ENCODE assay signal across 21 mouse cellular contexts in the genomic region with DNA sequence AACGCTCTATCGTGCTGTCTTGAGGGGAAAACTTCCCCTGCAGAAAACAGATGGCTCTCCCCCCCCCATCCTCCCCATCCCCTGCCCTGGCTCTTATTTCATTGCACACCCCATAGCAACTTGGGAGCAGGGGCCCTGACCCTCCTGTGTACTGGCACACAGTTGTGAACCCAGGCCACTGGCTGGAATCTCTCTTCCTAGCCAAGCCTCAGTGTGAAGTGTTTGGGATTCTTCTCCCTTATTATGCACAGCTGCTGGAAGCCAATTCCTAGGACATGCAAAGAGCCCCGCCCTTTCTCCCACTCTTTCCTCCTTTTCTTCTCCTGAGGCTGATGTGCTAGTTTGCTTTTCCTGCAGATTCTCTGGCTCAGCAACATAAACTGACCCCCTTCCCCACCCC. TPM values are rescaled to one million over a fixed set of nuclear protein-coding genes. Genes with fewer than 3 reads are reported as not detected.
DNase-seq lines count a peak whose midpoint lies in the region; ATAC-seq and TF ChIP-seq lines count a peak whose summit lies in the region.
"Had no signal": no experiment of that assay in that cellular context is flagged by ENCODE, and none has a peak within 500 bp of the region (broad histone marks: within the 10 kb centered on the region; RNA-seq: fewer than 3 reads in every experiment).

No protein-coding gene starts in this region.

- 51% methylated on average over 3 of the region's 3 CpGs for WGBS in limb, embryonic 12.5 days
- WGBS in limb, embryonic 10.5 days = 68% methylated on average over 3 of the region's 3 CpGs
- 59% methylated on average over 3 of the region's 3 CpGs for WGBS in limb, embryonic 14.5 days
- WGBS in liver, postnatal 0 days (ENCODE audit: insufficient replicate concordance) = 63% methylated on average over 3 of the region's 3 CpGs

- H3K4me2 ChIP-seq in limb, embryonic 12.5 days = no peak overlapping the region
- H3K4me2 ChIP-seq in limb, embryonic 14.5 days (replicated peaks; ENCODE audit: low read depth, low read length, severe bottlenecking) = no peak overlapping the region
- H3K4me2 ChIP-seq in liver, postnatal 0 days (ENCODE audit: low read depth, low read length) = no peak overlapping the region
- H3K4me2 ChIP-seq: forebrain, embryonic 15.5 days; heart, embryonic 13.5 days; hindbrain, embryonic 12.5 days; intestine, embryonic 15.5 days had no signal

- peaks cover 14% of the 10 kb centered on the region for H3K4me1 ChIP-seq in limb, embryonic 12.5 days (replicated peaks)
- H3K4me1 ChIP-seq in limb, embryonic 10.5 days = peaks cover 10% of the 10 kb centered on the region; the same call in 1 of the 2 replicates
- H3K4me1 ChIP-seq in limb, embryonic 14.5 days (ENCODE audit: control insufficient read depth, insufficient read depth, low read length) = no peaks in the 10 kb centered on the region; the same call in 1 of the 2 replicates
- H3K4me1 ChIP-seq in liver, postnatal 0 days (ENCODE audit: insufficient read depth) = no peaks in the 10 kb centered on the region
- H3K4me1 ChIP-seq: hindbrain, embryonic 12.5 days had no signal

- no peak overlapping the region for H3K9ac ChIP-seq in limb, embryonic 12.5 days (replicated peaks)
- H3K9ac ChIP-seq in limb, embryonic 14.5 days (ENCODE audit: low read depth, low read length, severe bottlenecking) = no peak overlapping the region
- no peak overlapping the region for H3K9ac ChIP-seq in liver, postnatal 0 days (replicated peaks)
- H3K9ac ChIP-seq: forebrain, embryonic 15.5 days; heart, embryonic 13.5 days; hindbrain, embryonic 12.5 days; intestine, embryonic 15.5 days had no signal

- no peaks in the 10 kb centered on the region for H3K36me3 ChIP-seq in limb, embryonic 12.5 days
- no peaks in the 10 kb centered on the region for H3K36me3 ChIP-seq in limb, embryonic 10.5 days
- no peaks in the 10 kb centered on the region for H3K36me3 ChIP-seq in limb, embryonic 14.5 days (ENCODE audit: control insufficient read depth, insufficient read depth, low read length)
- no peaks in the 10 kb centered on the region for H3K36me3 ChIP-seq in liver, postnatal 0 days (replicated peaks; ENCODE audit: insufficient read depth, low read length)
- H3K36me3 ChIP-seq: forebrain, embryonic 15.5 days; G1E; heart, embryonic 13.5 days; hindbrain, embryonic 12.5 days; intestine, embryonic 15.5 days had no signal

- no peak for DNase-seq in limb, embryonic 10.5 days (ENCODE audit: low spot score)
- peak; percentile 29 for DNase-seq in ES-CJ7 (ENCODE audit: low read depth, low spot score)
- DNase-seq in R1 (ENCODE audit: low read depth, low spot score) = peak; percentile 86
- peak; percentile 23 for DNase-seq in limb, embryonic 14.5 days (ENCODE audit: low spot score)
- DNase-seq in liver, postnatal 0 days = no peak
- DNase-seq: adrenal gland, adult 2 months; adrenal gland, postnatal 36 days; cerebellum, adult 11 months; cerebellum, adult 9-10 months; cerebellum, postnatal 36 days; gastrocnemius, postnatal 36 days; heart, adult 11 months; heart, postnatal 36 days had no signal

- ATAC-seq in limb, embryonic 12.5 days (ENCODE audit: insufficient number of reproducible peaks, insufficient read depth, low FRiP score, low TSS enrichment, low read depth) = 0 out of 2 replicates have a peak, but pooled peaks have one; percentile 20
- ATAC-seq in limb, embryonic 14.5 days (ENCODE audit: low FRiP score, low read depth) = peak; percentile 23; the same call in 1 of the 2 replicates
- no peak for ATAC-seq in liver, postnatal 0 days
- ATAC-seq: forebrain, embryonic 15.5 days; hindbrain, postnatal 0 days; intestine, embryonic 15.5 days had no signal

- H3K4me3 ChIP-seq in limb, embryonic 12.5 days (replicated peaks) = no peak overlapping the region
- no peak overlapping the region for H3K4me3 ChIP-seq in limb, embryonic 10.5 days
- no peak overlapping the region for H3K4me3 ChIP-seq in limb, embryonic 14.5 days (replicated peaks; ENCODE audit: low read length)
- H3K4me3 ChIP-seq in liver, postnatal 0 days (ENCODE audit: low read depth, low read length) = no peak overlapping the region
- H3K4me3 ChIP-seq: forebrain, embryonic 15.5 days; heart, embryonic 13.5 days; hindbrain, embryonic 12.5 days; intestine, embryonic 15.5 days had no signal

- no peak for TF ChIP-seq POLR2A in limb, embryonic 14.5 days (IDR thresholded peaks at IDR 0.05; ENCODE audit: borderline replicate concordance, extremely low read depth, insufficient read depth, insufficient read length)

- no peak for TF ChIP-seq CTCF in liver, postnatal 0 days (IDR thresholded peaks at IDR 0.05; ENCODE audit: low read depth)

- no peak for TF ChIP-seq EP300 in liver, postnatal 0 days (IDR thresholded peaks at IDR 0.05; ENCODE audit: low read depth)

- H3K9me3 ChIP-seq in limb, embryonic 12.5 days = no peaks in the 10 kb centered on the region
- no peaks in the 10 kb centered on the region for H3K9me3 ChIP-seq in limb, embryonic 10.5 days (replicated peaks)
- H3K9me3 ChIP-seq in limb, embryonic 14.5 days (ENCODE audit: control insufficient read depth, low read length) = no peaks in the 10 kb centered on the region
- no peaks in the 10 kb centered on the region for H3K9me3 ChIP-seq in liver, postnatal 0 days (ENCODE audit: low read length)
- H3K9me3 ChIP-seq: forebrain, embryonic 15.5 days; heart, embryonic 13.5 days; hindbrain, embryonic 12.5 days; intestine, embryonic 15.5 days had no signal

- H3K27ac ChIP-seq in limb, embryonic 12.5 days = no peak overlapping the region
- no peak overlapping the region for H3K27ac ChIP-seq in limb, embryonic 10.5 days
- H3K27ac ChIP-seq in limb, embryonic 14.5 days (replicated peaks; ENCODE audit: low read depth, low read length) = no peak overlapping the region
- no peak overlapping the region for H3K27ac ChIP-seq in liver, postnatal 0 days (ENCODE audit: low read depth)
- H3K27ac ChIP-seq: forebrain, embryonic 15.5 days; heart, embryonic 13.5 days; hindbrain, embryonic 12.5 days; hindbrain, postnatal 0 days; intestine, embryonic 15.5 days had no signal

- H3K27me3 ChIP-seq in limb, embryonic 12.5 days = peaks cover 10% of the 10 kb centered on the region
- 0 out of 2 replicates have a peak, but pooled peaks cover 5% of the 10 kb centered on the region for H3K27me3 ChIP-seq in limb, embryonic 10.5 days (ENCODE audit: low read depth, poor library complexity, severe bottlenecking)
- no peaks in the 10 kb centered on the region for H3K27me3 ChIP-seq in limb, embryonic 14.5 days (ENCODE audit: control insufficient read depth, insufficient read depth, low read length)
- no peaks in the 10 kb centered on the region for H3K27me3 ChIP-seq in liver, postnatal 0 days (ENCODE audit: insufficient read depth, low read length)
- H3K27me3 ChIP-seq: forebrain, embryonic 15.5 days; hindbrain, embryonic 12.5 days; intestine, embryonic 15.5 days had no signal

RNA-seq across cellular contexts. Expression of gene Ankfn1, which starts 1.4 kb away (rescaled TPM):
- polyA plus RNA-seq in limb, embryonic 12.5 days (2016; fragmentation: Nextera tagmentation; extraction: Ambion mirVana) = 0.15 and 0.53 TPM in 2 replicates
- polyA plus RNA-seq in limb, embryonic 10.5 days (2016; fragmentation: Nextera tagmentation; extraction: Ambion mirVana) = not detected in 2 replicates
- polyA plus RNA-seq in limb, embryonic 14.5 days (2012; rRNA removed) = 0.36 and 0.53 TPM in 2 replicates
- 0.61 and 0.84 TPM in 2 replicates for polyA plus RNA-seq in limb, embryonic 14.5 days (2014; fragmentation: Nextera tagmentation; extraction: Ambion mirVana)
- polyA plus RNA-seq in liver, postnatal 0 days (2015; fragmentation: Nextera tagmentation; extraction: Ambion mirVana) = not detected in 2 replicates
- polyA plus RNA-seq: G1E; heart, postnatal 0 days had no signal

Comparison
In these comparisons a context has a peak if more than half of its experiments do, and no peak if none do; other contexts are left out.
1. DNase-seq: peak in ES-CJ7 (single experiment), R1 (single experiment) and limb, embryonic 14.5 days (single experiment); none in limb, embryonic 10.5 days (single experiment) and liver, postnatal 0 days (single experiment).